Mouse (Mus musculus): ENCODE data around the gene Birc6.

GRCm38 (mm10) chr17:74716643-74717042, 188.5 kb downstream of the Birc6 start:
- TF ChIP-seq CTCF (IDR thresholded peaks at IDR 0.05; ENCODE audit: extremely low read depth, insufficient read length, insufficient replicate concordance, low read depth, low read length) (no peak), POLR2A (IDR thresholded peaks at IDR 0.05; ENCODE audit: low read depth, low read length) (no peak)
